Mouse (Mus musculus) lung, postnatal 10 days (tissue): ENCODE data around the gene Tmem203.
A peak's percentile ranks its signal among the peaks of the same experiment; 100 is the strongest.

ENCODE experiments used
- DNase-seq: peaks from one replicate; pipeline ENCODE4 v3.0.0; 2021

The Tmem203 gene

DNA sequence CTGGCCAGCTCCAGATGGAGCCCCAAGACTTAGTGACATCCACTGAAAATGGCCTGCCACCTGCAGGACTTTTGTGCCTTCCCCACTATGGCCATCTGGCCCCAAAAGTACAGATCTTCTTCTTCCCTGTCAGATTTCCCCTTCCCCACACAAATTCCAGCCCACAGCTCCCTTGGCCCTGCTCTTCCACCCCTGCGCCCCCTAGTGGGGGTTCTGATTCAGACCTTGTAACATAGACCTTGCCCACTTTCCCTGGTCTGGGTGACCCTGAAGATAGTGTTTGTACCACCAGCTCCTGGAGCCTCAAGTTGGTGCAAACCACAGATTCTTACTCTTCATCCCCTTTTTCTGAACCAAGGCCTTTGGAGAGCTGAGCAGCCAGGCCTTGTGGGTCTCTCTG is 37.6 kb downstream of the Tmem203 start:
- peak; percentile 88 for DNase-seq

DNA sequence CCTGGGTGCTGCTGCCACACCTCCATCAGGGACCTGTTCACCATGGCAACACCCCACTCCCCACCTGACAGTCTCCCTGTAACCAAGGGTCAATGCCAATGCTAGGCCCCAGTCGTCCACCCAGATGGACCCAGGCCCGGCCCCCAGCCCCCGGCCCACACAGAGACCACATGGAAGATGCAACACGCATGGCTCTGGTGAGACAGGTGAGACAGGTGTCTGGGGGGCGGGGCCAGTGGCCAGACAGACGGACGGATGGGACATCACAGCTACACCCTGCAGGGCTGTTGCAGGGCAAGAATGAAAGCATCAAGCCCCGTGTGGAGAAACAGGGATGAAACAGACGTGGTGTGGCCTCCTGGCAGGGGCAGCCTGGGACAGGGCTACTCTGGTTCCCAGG is 38.5 kb downstream of the Tmem203 start:
- DNase-seq = no peak

DNA sequence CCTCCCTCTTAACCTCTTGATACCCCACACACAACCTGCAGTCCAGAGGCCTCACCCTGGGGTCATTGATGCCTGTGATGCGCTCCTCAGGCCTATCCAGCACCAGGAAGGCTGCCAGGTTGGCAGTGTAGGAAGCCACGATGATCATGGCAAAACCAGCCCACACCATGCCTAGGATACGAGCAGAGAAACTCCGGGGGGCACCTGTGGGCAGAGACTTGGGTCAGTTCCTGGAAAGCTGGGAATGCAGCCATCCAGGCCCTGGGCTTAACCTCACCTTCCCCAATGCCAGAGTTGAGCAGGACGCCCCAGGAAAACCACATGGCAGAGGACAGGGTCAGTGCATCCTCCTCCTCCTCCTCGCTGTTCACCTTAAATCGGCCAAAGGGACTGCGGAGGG is 41.9 kb downstream of the Tmem203 start:
- no peak for DNase-seq

DNA sequence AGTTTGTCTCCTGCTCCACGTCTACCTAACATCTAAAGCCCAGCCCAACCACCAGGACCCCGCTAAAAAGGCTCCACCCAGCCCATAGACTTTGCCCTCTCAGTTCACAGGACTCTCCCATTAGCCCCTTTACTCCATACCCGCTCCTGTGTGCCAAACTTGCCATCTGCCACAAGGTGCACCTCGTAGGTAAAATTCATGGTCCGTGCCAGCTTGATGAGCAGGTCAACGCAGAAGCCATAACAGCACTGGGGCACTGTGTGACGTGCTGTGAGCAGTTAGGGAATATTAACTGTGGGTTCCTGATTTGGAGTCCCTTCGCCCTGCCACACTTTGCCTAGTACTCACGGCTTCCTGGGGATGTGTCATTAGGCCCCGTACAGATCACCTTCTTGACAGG is 42.8 kb downstream of the Tmem203 start:
- DNase-seq = no peak

DNA sequence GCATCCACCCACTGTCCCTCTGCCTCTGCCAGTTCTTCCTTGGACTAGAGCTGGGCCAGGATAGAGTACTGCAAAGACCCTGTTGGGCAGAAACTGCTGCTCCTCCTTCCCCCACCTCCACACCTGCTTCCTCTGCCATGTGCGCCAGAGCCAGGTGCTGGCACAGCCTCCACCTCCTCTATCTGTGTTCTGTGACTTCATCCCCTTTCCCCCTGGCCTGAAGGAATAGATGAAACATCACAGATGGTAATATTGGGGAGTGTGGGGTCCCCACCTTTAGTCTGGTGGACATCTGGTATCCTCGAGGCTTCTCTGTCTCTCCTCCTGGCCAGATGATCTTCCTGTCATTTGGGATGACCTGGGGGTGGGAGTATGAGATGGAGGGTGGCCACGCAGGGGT is 48.2 kb downstream of the Tmem203 start:
- no peak for DNase-seq

DNA sequence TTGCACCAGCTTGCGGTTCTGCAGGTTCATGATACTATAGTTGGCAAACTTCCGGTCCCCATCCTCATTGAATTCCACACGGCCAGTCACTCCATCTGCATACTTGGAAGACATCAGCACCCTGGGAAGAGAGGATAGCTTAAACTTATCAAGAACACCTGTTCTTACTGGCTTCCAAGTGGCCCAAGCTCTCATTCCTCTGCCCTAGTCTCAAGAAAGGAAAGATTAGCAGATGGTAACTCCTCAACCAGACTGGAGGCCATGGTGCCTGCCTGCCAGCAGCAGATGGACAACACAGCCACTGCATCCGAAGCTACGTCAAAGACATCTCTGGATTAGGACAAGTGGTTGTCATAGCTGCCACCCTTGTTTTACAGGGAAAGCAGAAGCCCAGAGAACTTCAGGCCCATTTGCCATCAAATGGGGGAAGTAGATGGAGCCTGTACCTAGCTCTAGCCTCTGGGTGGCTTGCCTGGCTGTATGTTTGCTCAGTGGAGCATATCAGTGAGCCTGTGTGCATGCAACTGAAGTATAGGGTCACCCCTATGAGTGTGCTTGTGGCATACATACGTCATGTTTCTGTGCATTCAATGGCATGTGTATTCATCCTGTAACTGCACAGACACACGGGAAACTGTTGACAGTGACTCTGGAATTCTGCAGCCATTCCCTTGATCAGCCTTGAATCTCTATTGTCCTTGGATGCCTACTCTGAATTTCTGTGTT is 48.9 kb downstream of the Tmem203 start:
- no peak for DNase-seq

DNA sequence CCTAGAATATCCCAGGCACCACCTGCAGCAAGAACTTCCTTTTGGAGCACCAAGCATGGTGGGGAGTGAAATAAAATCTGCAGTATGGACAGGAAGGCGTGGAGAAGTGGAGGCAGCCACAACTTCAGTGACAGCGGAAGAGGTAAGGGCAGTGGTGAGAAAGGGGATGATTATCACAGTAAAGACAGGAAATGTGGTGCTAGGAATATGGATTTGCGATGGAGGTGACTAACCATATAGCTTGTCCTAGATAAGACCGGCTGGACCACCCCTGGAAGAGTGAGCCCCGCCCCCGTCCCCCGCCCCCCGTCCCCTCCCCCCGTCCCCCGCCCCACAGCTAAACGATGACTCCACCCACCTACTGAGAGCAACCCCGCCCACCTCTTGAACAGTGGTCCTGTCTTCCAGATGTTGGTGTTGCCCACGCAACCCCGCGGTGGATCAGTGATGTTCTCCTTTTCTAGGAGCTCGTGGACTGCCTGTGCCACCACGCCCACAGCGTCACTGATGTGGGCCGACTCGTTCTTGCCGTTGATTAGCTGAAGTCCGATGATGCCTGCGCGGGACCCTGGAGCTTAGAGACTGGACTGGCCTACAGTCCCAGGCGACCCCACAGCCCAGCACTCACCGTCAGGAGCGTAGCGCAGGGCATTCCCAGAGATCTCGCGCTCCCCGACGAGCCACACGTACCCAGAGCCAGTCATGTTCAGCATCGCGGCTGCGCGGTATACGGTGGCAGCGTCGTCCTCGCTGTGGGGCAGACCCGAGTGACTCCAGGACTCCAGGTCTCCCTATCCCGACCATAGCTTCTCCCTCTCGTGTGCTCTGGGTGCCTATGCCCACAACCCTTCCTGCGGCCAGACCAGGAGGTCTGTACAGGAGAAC is 49.7 kb downstream of the Tmem203 start:
- peak; percentile 50 for DNase-seq
